Mouse (Mus musculus) ES-E14 (cell line): ENCODE measurements around the gene Nup43.

Experiments
- CHD2 ChIP-seq: IDR thresholded peaks from 2 replicates; pipeline ENCODE4 v1.6.1; 2014; ENCODE audit warnings: mild to moderate bottlenecking, low read depth, low read length, inconsistent platforms
- ZC3H11A ChIP-seq: IDR thresholded peaks from 2 replicates; pipeline ENCODE4 v1.6.1; 2012; ENCODE audit warnings: low read depth, mild to moderate bottlenecking, inconsistent platforms, low read length, borderline replicate concordance
- ZNF384 ChIP-seq: IDR thresholded peaks from 2 replicates; pipeline ENCODE4 v1.6.1; 2012; ENCODE audit warnings: low read depth, low read length, inconsistent platforms

DNA sequence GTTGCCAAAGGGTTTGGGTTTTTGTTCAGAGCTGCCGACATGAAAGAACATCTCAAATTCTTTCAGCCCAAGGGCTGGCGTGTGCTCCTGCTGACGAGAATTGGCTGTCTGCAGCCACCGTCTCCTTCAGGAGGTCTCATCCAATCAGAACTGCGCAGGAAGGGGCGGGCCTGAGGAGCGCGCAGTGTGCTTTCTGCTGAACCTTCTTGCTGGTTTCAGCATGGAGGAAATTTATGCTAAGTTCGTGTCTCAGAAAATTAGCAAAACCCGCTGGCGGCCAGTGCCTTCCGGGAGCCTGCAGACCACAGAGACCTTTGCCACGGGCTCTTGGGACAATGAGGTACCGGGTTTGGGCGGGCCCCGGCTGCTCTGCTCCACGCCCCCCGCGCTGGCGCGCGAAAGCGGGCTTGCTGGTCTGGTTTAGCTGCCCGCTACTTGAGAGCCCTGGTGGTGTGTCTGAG is at the start of gene Nup43:
- TF ChIP-seq ZNF384 (no peak), ZC3H11A (no peak), CHD2 (no peak)
